Mouse (Mus musculus): Measurements from ENCODE around the gene Gorasp2. TPM values are rescaled to one million over a fixed set of nuclear protein-coding genes. Genes with fewer than 3 reads are reported as not detected.

Gorasp2 gene
- polyA plus RNA-seq, 1 experiment from 2014 or later, result 175 TPM

Other genes starting within 250 kb of the Gorasp2 start
- gene Sp5, start 186.7 kb upstream of the Gorasp2 start, polyA plus RNA-seq (2015; fragmentation: Nextera tagmentation; extraction: Ambion mirVana), result 2.8 and 3.1 TPM in 2 replicates
- 1.9 and 2.3 TPM in 2 replicates for gene Erich2, start 152.8 kb upstream of the Gorasp2 start, polyA plus RNA-seq (2015; fragmentation: Nextera tagmentation; extraction: Ambion mirVana)
- 0.23 and 0.36 TPM in 2 replicates for gene Gad1, start 108.5 kb upstream of the Gorasp2 start, polyA plus RNA-seq (2015; fragmentation: Nextera tagmentation; extraction: Ambion mirVana)
- gene Gm26558, start 532 bp downstream of the Gorasp2 start, polyA plus RNA-seq (2015; fragmentation: Nextera tagmentation; extraction: Ambion mirVana), result 3.6 and 4.8 TPM in 2 replicates
- gene Tlk1, start 164.2 kb downstream of the Gorasp2 start, polyA plus RNA-seq (2015; fragmentation: Nextera tagmentation; extraction: Ambion mirVana), result 27.0 and 29.5 TPM in 2 replicates